Mouse (Mus musculus): ENCODE measurements around the gene Hmgb4.

- TF ChIP-seq GATA1 (IDR thresholded peaks at IDR 0.05; ENCODE audit: borderline replicate concordance, low read length) (no peak), FLI1 (IDR thresholded peaks at IDR 0.05; ENCODE audit: low read length) (no peak)
Observed at GRCm38 (mm10) chr4:128241075-128241853, 19.5 kb downstream of the Hmgb4 start.

All from megakaryocyte, embryonic 14.5 days (primary cell).